Mouse (Mus musculus) left cerebral cortex, adult 8-10 months (tissue): ENCODE data around the gene Olfr1104. TPM values are rescaled to one million over a fixed set of nuclear protein-coding genes. Genes with fewer than 3 reads are reported as not detected.

Source experiments
- DNase-seq, 2 experiments: peaks; one replicate each; pipeline ENCODE4 v3.0.0; 2022; ENCODE audit warnings: low spot score in 2 of 2
- total RNA-seq, 4 experiments: library from RNA; stranded (reverse); gene quantifications; 2 replicates each; pipeline ENCODE4 v1.2.4; 2022

Olfr1104 gene
- total RNA-seq: not detected

DNA sequence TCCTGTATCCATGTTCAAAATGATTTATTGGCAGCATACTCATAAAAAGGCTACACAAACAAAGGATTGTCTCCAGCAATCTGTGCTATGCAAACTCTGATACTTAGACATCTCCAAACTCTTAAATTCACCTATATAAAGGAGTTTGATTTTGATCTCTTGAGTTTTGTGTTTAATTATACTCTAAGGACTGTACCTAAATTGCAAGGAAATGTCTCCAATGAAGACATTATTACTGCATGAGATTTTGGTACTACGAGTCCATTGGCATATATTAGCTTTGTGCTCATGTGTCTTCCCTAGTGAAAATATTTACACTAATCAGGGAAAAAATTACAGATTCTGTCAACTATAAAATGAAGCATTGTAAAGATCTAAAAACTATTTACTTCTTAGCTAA lies at the start of gene Olfr1104:
Olfr1104 (minus strand) TSS at position 101 of the 400 bp plus-strand sequence.
- DNase-seq: no peak

- no peak for DNase-seq
Observed at GRCm38 (mm10) chr2:87075717-87076116, 48.8 kb upstream of the Olfr1104 start, which contains the start of gene Olfr1107. Gene Olfr1107 (minus strand): TSS chr2:87075817.

- no peak for DNase-seq
Observed at GRCm38 (mm10) chr2:87052173-87052572, 25.3 kb upstream of the Olfr1104 start, which contains the start of gene Olfr1106. Gene Olfr1106 (minus strand): TSS chr2:87052273.

DNA sequence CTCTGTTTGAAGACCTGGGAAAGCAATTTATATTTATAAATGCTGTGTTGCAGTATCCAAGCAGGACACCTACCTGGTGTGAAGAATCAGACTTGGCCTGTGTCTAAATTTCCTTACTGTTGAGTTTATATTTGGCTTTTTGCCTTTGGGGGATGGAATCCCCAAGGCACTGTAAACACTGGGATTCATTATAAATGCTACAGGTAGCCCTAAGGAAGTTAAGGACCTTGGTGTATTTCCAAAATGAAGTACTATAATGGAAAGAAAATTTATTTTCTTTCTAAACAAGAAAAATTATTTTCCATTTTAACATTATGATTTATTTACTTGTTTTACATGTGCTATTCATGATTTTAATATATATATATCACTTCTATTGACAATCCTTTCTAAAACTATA lies 9.6 kb upstream of the Olfr1104 start, which contains the start of gene Olfr1105:
Olfr1105 (minus strand) TSS at position 101 of the 400 bp plus-strand sequence.
- no peak for DNase-seq

DNA sequence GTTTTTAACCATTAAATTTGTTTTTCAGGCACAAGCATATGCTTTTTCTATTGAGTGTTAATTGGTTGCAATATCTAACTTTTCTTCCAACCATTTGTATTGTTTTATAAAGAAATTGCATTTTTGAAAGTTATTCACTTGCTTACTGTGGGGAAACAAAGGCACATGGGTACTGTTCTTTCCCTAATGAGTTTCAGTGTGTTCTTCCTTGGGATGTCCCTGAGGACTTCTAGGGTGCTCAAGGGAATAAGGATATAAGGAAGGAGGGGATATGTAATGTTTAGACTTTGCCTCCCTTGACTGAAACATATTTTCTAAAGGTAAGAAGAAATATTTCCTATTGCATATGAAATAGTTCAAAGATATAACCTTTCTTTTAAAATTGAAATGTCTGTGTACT lies 28.8 kb downstream of the Olfr1104 start, which contains the start of gene Olfr1102:
Olfr1102 (plus strand) TSS at position 301 of the 400 bp plus-strand sequence.
- no peak for DNase-seq

DNA sequence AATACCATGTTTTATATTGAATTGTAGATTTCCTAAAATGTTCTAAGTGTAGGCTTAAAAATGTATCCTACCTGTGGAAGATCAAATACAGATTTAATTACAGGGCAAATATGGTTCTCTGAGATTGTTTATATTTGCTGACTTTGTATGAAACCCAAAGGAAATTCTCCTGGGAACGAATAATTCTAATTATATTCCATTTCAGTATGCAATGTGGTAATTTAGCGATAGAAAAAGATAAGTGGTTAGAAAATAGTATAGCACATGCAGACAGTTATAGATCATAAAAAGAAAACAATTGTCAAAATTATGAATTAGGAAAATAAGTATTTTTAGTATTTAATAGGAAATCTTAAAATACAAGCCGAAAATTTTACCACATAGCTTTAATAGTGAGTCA lies 35.8 kb downstream of the Olfr1104 start, which contains the start of gene Olfr1101:
Olfr1101 (minus strand) TSS at position 101 of the 400 bp plus-strand sequence.
- DNase-seq: no peak

DNA sequence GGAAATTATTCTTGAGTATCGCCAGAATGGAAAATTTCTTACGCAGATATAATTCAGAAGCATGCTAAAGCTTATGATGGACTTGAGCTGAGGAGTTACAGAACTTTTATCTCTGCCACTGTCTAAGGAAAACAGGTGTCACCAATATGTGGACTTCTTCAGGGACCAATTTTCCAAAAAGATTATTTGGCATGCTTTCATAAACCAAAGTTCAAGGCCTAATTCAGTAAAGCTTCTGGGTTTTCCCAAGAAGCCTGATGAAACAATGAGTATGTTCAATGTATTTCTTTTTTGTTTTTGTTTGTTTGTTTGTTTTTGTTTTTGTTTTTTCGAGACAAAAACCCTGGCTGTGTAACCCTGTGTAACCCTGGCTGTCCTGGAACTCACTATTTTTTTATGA lies 47.0 kb downstream of the Olfr1104 start, which contains the start of gene Olfr1100:
Olfr1100 (minus strand) TSS at position 101 of the 400 bp plus-strand sequence.
- no peak for DNase-seq

Other genes starting within 250 kb of the Olfr1104 start
- not detected for gene Olfr1093, start 244.6 kb downstream of the Olfr1104 start, total RNA-seq
- gene Olfr141, start 217.1 kb downstream of the Olfr1104 start, total RNA-seq: not detected
- gene Olfr1094, start 202.4 kb downstream of the Olfr1104 start, total RNA-seq: not detected
- gene Olfr1095, start 175.4 kb downstream of the Olfr1104 start, total RNA-seq: not detected
- not detected for gene Gm13723, start 152.3 kb downstream of the Olfr1104 start, total RNA-seq
- not detected for gene Olfr1097, start 134.9 kb downstream of the Olfr1104 start, total RNA-seq
- not detected for gene Olfr1098, start 102.5 kb downstream of the Olfr1104 start, total RNA-seq
- gene Olfr1099, start 66.4 kb downstream of the Olfr1104 start, total RNA-seq: not detected
- not detected for gene Olfr1100, start 47.1 kb downstream of the Olfr1104 start, total RNA-seq
- gene Olfr1101, start 35.9 kb downstream of the Olfr1104 start, total RNA-seq: not detected
- not detected for gene Olfr1102, start 28.7 kb downstream of the Olfr1104 start, total RNA-seq
- not detected for gene Olfr1105, start 9.5 kb upstream of the Olfr1104 start, total RNA-seq
- gene Olfr1106, start 25.2 kb upstream of the Olfr1104 start, total RNA-seq: not detected
- gene Olfr1107, start 48.7 kb upstream of the Olfr1104 start, total RNA-seq: not detected
- gene Olfr1109, start 68.9 kb upstream of the Olfr1104 start, total RNA-seq: not detected
- gene Olfr259, start 87.5 kb upstream of the Olfr1104 start, total RNA-seq: not detected
- gene Olfr1110, start 113.2 kb upstream of the Olfr1104 start, total RNA-seq: not detected
- gene Olfr1111, start 125.5 kb upstream of the Olfr1104 start, total RNA-seq: not detected
- not detected for gene Olfr1112, start 160.7 kb upstream of the Olfr1104 start, total RNA-seq
- gene Olfr1113, start 181.9 kb upstream of the Olfr1104 start, total RNA-seq: not detected
- gene Olfr1115, start 220.9 kb upstream of the Olfr1104 start, total RNA-seq: not detected
- not detected for gene Olfr1116, start 240.5 kb upstream of the Olfr1104 start, total RNA-seq